Mouse (Mus musculus) regulatory T cell (primary cell): ENCODE measurements around the gene Rnf220.

Experiments used
- in situ Hi-C: fragments of 300-600 bp; cut with MboI, MseI; formaldehyde crosslinking; loops from one replicate; pipeline ENCODE4 v1.15.1; 2025; ENCODE audit warnings: high pct_unique_total_duplicates

The Rnf220 gene

DNA sequence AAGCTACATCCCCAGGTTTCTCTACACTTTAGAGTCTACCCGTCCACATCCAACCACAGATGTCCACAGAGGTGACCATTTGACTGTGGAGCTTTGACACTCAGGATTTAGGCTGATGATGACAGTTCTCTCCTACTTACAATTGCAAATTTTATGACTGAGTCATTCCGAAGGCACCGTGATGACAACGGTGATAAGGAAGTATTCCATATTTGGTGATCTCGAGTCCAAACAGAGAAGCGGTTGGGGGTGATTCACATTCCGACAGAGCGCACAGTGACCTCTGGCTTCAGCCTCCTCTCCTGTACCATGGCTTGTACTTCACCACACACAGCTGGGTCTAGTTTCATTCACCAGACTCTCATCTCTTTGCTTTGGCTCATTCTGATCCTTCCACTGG lies 115.0 kb downstream of the Rnf220 start:
- in situ Hi-C loops, result no loop called here

DNA sequence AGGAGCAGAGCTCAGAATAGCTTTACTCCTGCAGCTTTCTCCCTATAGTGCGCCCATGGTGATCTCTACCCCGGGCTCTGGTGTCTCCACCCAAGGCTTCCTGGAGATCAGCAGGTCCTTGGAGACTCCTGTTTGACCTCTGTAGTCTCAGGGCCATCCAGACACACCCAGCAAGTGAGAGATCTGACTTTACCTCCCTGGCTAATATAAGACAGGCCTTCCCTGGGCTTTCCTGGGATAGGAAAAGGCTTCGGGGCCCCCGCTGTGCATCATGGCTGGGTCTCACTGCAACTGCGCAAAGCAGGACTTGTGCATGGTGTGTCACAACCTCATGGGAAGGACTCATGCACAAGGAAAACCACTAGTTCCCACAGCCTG lies 116.3 kb downstream of the Rnf220 start:
- in situ Hi-C loops, result no loop called here

DNA sequence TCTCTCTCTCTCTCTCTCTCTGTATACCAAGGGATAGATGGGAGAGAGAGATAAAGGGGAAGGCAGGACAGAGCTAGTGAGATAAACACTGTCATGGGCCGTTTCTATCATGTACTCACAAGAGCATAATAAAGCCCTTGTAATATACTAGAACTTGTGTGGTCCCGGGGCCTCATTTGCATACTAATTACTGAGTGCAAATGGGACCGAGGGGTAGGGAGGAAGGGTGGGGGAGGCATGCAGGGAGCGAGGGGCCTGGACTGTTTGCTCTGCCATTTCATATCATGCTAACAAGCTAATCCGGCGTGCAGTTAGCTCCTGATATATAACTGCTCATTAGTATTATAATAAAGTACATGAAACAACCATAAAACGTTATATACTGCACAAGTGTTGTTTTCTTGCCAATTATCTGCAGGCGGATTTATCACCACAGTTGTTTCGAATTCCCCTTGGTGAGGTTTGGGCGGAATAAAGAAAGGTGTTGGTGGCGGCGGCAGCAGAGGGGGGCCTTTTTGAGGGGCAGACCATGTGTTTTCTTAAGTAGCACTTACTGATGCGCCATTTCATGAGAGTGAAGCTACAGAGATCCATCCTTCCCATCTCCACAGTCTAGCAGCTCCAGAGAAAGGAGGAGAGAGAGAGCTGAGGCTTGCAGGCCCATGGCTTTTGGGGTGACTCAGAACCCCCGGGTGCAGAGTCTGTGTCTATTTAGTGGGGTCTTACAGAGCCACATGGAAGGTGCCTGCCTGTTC lies 116.9 kb downstream of the Rnf220 start:
- in situ Hi-C loops, result no loop called here

DNA sequence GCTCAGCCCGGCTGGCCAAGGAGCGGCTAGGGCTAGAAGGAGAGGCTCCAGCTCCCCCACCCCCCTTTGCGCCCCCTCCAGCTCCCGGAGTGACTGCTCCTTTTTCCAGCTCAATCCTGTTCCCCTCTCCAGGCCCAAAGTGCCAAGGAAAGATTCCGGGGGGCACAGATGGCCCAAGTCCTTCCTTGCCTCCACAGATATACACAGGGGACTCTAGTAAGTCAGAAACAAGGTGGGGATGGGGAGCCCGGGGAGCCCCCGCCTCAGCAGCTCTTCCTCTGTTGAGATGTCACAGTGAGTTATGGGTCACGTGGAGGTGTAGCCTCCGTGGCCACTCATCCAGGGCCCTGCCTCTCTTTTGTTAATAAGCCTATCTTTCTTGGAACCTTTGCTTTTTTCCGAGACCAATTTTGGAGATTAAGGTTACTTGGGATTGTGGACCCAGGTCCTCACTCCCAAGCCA lies 122.7 kb downstream of the Rnf220 start:
- in situ Hi-C loops, result no loop called here

DNA sequence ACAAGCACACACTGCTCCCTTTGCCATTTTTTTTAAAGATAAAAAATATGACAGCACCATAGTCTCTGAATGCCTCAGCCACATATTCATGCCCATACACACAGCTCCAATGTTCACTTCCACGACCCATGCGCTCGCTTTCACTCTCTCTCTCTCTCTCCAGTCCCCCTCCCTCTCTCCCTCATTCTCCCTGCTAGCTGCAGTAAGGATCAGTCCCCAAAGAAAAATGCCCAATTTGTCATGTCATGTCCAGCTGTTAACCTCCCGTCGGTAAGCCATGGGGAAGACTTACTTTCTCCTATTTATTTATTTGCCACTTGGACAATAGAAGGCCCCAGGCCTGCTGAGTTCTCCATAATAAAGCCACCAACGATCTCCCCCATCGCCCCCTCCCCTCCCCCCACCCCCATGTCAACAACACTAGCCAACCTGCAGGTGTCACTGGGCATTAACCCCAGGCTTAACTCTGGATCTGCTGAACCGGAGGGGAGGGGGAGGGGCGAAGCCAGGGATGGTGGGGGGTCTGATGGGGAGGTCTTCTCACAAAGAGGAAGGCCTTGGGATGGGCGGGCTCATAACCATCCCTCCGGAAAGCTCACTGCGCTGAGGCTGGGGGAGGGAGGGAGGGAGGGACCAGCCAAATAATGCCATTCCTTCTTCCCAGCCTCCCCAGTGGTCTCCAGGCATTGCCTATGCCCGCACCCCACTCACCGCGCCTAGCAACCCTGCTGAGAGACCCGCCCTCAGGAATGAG lies 123.4 kb downstream of the Rnf220 start:
- in situ Hi-C loops, result no loop called here

DNA sequence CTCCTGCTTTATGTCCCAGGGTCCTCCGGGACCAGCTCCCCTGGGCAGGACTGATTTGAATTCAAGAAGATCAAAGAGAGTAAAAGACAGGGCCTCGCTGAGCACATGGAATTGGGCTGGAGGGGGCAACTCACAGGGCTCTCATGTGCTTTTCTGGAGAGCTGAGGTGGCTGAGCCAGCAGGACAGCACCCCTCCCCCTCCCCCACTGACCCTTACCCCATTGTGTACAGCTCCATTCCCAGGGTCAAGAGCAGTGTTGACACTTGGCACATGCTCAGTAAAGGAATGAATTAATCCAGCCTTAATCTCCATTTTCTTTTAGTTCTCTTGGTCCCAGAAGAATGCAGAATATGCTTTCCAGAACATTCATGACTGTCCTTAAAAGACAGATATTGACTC lies 125.0 kb downstream of the Rnf220 start:
- in situ Hi-C loops, result no loop called here

DNA sequence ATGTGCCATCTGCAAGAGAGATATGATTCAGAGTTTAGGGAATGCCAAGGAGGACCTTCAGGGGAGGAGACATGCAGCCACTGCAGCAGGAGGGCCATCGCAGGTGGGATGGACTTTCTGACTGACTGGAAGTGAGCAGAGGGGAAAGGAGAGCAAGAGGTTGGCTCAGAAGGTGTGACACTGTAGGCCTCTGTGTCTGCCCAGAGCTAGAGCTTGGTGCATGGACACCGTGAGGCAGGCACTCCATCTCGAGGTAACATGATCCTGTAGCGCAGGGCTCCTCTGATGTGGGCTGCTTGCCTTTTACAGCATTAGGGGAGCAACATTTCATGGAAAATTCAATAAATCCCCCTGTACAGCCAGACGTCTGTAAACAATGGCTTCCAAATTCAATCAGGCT lies 126.5 kb downstream of the Rnf220 start:
- in situ Hi-C loops, result no loop called here

DNA sequence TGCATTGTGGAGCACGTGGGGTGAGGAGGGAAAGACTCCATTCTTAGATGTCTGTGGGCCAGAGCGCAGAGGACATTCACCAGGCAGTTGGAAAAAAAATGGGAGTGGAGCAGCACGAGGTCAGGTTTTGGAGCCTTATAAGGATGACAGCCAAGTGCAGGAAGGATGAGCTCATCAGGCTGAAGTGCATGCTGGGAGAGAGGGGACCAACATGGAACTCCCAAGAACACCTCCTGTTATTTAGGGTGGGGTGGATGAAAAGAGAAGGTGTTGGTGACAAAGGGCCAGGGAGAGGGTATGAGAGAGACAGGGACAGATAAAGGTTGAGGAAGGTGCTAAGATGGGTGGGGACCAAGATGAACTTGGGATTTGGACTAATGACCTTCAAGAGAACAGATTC lies 127.3 kb downstream of the Rnf220 start:
- in situ Hi-C loops, result no loop called here

DNA sequence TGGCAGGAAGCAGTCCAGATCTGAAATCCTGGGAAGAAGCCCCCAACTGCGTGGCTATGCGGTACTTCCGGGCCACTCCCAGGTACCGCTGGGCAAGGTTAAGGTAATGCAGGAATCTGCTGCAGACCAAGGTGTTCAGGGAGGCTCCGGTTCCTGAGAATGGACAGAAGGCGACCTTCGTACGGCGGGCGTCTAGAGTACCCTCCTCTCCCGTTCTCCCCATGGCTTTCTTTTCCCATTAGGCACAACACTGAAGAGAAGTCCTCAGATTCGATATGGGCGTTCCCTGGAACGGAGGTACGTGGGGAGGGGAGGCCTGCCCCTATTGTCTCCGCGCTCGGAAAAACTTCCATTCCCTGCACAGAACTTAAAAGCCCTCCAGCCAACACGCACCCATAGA lies 129.5 kb downstream of the Rnf220 start:
- in situ Hi-C loops, result no loop called here

DNA sequence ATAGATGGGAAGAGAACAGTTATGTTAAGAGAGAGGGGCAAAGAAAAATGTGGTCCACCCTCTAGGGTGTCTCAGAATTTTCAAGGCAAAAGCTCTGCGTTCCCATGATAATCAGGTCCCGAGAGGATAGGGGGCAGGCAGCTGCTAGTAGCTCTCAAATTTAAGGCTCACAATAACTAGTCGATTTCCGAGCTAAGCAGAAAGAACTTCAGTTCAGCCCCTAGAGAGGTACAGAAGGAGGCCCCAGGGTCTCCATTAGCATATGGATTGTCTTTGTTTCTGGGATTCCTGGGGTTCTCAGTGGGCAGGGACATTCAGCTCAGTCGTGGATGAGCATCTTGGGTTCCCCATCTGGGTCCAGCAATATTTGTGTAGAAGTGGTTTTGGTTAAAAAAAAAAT lies 134.8 kb downstream of the Rnf220 start:
- in situ Hi-C loops, result no loop called here

DNA sequence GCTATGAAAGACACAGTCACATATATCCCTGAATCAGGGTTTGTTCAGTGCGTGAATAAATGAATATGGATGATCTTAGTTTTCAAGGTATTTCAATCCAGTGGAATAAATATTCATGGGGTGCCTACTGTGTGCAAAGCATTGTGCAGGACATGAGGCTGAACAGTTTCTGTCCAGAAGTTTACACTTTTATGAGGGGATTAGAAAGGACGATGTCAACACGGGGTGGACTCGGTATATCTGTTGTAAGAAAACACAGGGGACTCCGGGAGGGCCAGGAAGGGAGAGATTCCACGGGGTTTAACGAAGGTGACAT lies 135.3 kb downstream of the Rnf220 start:
- in situ Hi-C loops, result no loop called here

DNA sequence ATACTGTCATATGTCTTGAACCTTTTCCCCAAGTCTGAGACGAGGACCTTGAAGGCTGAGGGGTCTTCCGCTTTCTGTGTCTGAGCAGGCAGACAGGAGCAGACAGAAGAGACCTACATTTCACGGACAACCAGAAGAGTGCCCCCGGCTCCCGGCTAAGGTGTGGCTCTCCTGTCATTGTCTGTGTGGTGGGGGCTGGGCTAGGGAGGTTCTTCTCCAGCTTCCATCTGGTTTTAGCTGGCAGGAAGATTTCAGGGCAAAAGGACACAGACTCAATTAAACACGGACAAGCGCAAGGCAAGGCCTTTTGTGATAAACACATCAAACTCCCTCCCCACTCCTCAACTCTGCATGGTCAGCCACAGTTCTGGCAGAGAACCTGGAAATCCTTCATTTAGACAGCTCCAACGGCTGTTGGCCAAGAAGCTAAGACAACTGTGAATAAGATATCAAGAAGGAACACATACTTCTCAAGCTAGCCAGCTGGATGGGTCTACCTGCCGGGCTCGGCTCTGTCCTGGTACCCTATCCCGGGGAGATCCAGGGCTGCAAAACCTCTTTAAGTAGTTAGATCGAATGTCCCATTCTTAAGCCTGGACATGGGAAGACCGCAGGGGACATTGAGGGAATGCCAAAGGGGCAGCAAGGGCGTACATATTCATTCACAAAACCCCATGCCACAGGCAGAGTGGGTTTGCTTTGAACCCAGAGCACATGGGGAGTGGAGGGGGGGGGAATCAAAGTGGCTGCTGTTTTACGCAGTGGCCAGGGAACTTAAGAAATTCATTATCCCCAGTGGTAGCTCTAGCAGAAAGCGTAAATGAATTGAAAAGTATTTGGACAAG lies 135.9 kb downstream of the Rnf220 start:
- in situ Hi-C loops, result no loop called here

DNA sequence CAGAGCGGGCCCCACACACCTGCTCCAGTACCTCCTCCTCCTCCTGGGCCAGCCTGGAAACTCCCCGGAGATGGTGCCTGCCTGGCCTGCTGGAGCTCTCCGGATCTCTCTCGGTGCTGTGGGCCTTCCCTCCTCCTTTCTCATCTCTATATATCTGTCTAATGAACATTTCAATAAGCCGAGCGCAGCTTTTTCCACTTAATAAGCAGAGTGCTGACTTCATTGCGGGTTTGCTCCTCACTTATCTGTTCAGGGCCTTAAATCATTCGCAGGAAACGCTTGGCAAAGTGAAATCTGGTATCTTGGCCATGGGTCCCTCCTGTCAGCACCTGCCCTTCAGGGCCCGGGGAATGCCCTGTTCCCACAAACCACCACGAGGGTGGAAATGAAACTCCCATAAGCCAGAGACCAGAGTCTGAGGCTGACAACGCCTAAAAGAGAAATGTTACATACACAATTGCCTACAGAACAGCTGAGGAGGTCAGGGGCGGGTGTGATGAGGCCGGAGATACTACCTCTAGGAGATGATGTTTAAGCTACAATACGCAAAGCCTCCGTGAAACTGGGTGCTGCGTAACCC lies 137.0 kb downstream of the Rnf220 start:
- in situ Hi-C loops, result no loop called here

DNA sequence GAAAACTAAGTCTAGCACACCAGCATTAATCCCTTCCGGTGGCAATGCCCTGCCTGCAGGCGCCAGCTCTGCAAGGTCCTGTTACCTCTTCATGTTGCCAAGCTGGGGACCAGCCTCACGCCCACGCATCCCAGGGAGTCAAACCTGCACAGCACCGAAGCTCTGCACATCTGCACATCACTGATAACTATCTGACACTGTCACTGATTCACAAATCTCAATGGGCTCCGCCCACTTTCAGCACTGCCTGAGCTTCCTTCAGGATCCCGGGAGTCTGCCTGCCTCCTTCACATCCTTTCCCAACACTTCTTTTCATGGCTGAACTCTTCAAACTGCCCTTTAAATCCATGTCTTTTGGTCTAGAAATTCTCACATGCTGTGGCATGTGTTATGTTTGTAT lies 138.9 kb downstream of the Rnf220 start:
- in situ Hi-C loops, result no loop called here

DNA sequence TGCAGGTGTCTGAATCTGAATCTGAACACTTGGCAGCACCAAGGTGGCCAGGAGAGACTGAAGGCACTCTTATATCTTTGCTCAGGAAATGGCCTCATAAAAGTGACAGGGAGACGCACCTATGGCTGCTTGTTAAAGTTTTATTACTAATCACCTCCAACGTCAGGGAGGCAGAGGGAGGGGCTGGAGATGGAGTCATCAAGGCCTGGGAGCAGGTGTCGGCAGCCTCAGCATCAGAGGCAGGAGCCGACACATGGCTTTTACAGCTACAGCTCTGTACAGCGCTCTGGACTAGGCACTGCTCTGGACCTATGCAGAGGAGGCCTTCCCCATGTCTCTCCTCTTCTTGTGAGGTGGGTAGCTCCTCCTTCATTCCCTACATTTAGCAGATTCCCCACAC lies 139.7 kb downstream of the Rnf220 start:
- in situ Hi-C loops, result no loop called here

DNA sequence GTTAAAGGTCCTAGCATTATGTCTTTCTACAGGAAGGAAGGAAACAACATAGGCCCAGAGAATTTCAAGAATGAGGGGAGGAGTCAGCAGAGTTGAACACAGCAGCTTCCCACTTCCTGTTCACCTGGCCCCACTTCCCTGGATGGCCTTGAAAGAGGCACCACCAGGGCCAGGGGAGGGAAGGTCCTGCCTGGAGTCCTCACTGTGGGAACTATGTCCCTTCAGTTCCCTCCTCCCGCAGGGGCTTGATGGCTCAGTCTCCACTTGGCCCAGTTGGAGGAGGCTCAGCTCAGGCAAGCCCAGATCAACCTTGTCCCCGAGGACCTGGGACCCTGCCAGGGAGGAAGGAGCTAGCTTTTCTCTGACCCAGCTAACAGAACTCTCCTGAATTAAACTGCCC lies 140.6 kb downstream of the Rnf220 start:
- in situ Hi-C loops, result no loop called here

DNA sequence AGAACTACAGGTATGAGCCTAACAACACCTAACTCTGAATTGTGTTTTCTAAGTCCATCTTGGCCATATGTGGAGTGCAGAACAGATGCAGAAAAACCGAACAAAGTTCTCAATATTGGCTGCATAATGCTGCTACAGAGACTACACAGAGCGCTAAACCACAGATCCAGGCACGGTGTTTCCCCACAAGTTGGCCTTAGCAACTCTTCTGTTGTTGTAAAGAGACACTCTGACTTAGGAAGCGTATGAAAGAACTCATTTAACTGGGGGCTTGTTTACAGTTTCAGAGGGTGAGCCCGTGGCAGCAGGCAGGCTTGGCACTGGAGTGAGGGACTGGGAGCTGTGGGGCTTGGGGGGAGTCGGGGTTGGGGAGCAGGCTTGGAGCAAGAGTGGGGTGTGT lies 142.2 kb downstream of the Rnf220 start:
- in situ Hi-C loops, result no loop called here

DNA sequence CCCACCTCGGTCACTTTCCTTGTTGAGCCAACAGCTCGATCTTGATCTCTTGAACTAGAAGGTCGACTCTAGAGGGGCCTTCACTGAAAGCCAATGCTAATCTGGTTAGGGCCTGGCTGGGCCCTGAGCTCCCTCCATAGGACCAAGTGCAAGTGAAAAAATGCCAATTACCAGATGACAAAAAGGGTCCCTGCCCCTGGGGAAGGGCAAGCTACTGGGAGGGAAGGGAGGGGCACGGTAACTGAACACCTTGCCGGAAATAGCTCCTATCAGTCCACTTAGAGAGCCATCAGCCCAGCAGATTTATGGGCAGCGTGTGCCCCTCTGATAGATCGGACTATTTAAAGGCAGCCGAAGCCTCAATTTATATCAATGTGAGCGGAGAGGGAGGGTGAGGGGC lies 143.9 kb downstream of the Rnf220 start:
- in situ Hi-C loops, result no loop called here

DNA sequence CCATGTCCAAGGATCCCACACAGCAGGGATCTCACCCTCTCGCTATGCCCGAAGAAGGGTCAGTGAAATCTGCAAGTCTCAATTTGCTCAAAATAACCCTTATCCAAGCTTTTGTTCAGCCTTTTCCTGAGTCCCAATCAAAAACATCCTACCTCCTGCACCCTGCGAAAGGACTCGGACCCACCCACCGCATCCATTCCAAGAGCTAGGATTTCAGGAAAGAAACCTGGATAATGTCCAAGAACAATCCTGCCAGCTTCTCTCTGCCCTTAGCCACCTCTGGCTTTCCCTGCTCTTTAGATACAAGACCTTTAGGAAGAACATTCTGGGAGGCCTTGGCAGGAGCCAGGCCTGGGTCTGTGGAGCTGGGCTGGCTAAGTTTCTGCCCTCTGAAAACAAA lies 144.8 kb downstream of the Rnf220 start:
- in situ Hi-C loops, result no loop called here

DNA sequence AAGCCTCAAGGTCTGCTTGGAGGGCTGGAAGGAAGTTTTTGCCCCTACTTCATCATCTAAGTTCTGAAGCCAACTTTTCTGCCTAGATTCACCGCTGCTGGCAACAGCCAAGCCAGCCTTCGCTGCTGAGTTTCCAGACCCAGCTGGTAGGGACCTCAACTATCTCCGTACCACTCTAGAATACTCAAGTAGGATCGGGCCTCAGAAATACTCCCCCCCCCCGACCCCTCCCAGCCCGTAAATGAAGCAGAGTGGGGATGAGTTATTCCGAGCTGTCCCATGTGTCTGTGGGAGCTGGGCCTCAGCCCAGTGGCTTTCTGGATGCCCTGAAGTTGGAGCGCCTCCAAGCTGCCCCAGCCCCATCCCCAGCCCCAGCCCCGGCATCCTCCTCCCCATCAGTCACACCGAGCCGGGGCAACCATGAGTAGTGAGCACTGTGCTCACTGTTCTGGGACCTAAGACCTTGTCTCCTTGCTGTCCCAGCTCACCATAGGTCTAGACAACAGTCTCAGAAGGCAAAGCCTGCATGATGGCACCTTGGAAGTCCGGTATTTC lies 146.6 kb downstream of the Rnf220 start:
- in situ Hi-C loops, result no loop called here

DNA sequence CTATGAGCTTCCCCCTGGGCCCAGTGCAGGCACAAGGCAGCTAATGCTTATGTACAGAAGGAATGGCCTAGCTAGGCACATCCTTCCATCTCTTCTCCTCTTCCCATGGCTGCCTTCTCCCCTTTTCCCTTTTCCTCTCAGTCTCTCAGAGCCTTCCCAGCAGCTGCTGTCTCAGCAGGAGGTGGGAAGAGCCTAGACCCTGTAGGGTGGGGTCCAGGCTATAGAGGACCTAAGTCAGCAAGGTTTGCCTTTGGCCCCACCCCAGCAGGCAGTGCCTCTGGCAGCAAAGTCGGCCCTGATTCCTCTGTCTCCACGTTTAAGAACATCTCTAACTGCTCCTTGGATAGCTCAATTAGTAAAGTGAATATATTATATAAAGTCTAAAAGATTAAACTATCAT lies 147.5 kb downstream of the Rnf220 start:
- in situ Hi-C loops, result no loop called here

DNA sequence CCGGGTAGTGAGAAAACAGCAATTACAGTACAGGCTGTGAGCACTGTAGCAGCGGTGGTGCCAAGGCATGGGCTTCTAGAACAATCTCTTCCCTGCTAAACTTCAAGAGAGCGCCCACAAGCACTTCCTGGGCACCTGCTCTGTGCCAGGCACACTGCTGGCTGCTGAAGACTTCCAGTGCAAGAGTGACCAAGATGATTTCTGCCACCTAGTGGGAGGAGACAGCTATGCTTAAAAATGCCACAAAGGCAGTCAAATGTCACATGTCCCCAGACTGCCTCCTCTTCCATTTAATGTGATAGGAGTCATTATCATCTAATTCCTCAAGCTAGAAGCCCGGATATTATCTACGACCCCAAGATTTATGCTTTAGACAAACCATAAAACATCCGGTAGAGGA lies 150.8 kb downstream of the Rnf220 start:
- in situ Hi-C loops, result no loop called here
